Mouse (Mus musculus) left cerebral cortex, postnatal 10 days (tissue): ENCODE results near the gene Apoa1. TPM values are rescaled to one million over a fixed set of nuclear protein-coding genes. Genes with fewer than 3 reads are reported as not detected.
A peak's percentile ranks its signal among the peaks of the same experiment; 100 is the strongest.

ENCODE experiments used
- DNase-seq, 2 experiments: peaks; one replicate each; pipeline ENCODE4 v3.0.0; 2021 to 2022; ENCODE audit warnings: low spot score in 2 of 2, mixed read lengths in 1 of 2; ENCODE audit errors: extremely low spot score in 1 of 2
- intact Hi-C: fragments of 180-260 bp; cut with DNase I; formaldehyde crosslinking; loops from one replicate; pipeline ENCODE4 v1.15.1; 2025
- total RNA-seq, 2 experiments: library from RNA; stranded (reverse); gene quantifications; 2 replicates each; pipeline ENCODE4 v1.2.3; 2021

The Apoa1 gene
- under 1 TPM; 0.47 to 0.56 TPM for total RNA-seq

DNA sequence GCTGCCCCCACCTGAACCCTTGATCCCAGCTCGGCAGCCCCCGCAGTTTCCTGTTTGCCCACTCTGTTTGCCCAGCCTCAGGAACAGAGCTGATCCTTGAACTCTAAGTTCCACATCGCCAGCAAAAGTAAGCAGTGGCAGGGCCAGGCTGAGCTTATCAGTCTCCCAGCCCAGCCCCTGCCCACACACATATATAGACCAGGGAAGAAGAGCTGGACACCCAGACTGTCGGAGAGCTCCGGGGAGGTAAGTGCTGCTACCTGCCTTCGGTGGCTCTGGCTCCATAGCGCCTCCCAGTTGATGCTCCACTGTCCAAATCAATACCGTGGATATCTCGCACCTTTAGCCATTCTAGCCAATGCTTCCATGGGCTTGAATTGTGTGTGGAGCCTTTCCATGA, at the start of gene Apoa1:
Apoa1 (plus strand) TSS at position 90 of the 400 bp plus-strand sequence.
- no peak for DNase-seq
- intact Hi-C loops = no loop called here

GRCm38 (mm10) chr9:46178595-46178994, 49.8 kb upstream of the Apoa1 start:
- intact Hi-C loops = no loop called here
- DNase-seq = no peak

DNA sequence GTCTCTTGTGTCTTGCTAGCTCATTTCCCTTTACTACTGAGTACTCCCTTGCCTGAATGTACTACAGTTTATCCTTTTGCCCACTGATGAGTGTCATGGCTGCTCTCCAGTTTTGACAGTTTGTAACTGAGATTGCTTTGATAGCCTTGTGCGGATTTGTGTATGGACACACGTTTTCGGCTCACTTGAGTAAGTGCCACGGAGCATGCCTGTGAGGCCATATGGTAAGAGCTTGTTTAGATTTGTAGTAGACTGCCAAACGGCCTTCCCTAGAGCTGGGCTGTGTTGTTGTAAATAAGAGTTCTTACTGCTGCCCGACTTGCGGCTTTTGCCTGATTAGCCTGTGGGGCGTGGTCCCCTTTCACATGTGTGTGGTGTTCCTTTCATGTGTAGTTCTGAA, 47.1 kb upstream of the Apoa1 start:
- no peak for DNase-seq
- intact Hi-C loops = loop anchor here (10.0 kb wide), 1 partner anchor 86 kb away; no protein-coding TSS in a partner anchor

GRCm38 (mm10) chr9:46184542-46184941, 43.8 kb upstream of the Apoa1 start:
- DNase-seq = no peak
- intact Hi-C loops = loop anchor here (10.0 kb wide), 1 partner anchor 90 kb away; no protein-coding TSS in a partner anchor

DNA sequence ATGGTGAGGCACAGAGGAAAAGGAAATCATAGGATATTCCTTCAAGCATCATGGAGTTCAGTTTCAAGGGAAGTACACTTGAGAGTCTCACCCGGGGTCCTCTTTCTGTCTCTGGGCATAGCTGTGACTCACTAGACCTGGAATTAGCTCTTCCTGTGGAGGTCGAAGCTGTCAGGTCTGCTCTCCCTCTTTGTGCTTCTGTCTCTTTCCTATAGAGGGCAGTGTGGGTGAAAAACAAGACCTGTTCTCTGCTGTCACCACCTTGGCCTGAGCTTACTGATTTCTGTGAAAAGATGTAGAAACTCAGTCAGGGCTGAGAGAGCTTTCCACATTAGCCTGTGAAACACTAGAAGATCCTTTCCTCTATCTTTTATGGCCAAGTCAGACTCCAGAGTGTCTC, 43.2 kb upstream of the Apoa1 start:
- intact Hi-C loops = loop anchor here (10.0 kb wide), 1 partner anchor 90 kb away; no protein-coding TSS in a partner anchor
- no peak for DNase-seq

- intact Hi-C loops = loop anchor here (10.0 kb wide), 1 partner anchor 92 kb away; no protein-coding TSS in a partner anchor
- DNase-seq = no peak
These were observed 42.0 kb upstream of the Apoa1 start for GRCm38 (mm10) chr9:46186387-46186786.

- intact Hi-C loops = loop anchor here (10.0 kb wide), 1 partner anchor 94 kb away; no protein-coding TSS in a partner anchor
- DNase-seq = no peak
These were observed 40.0 kb upstream of the Apoa1 start for GRCm38 (mm10) chr9:46188370-46188769.

DNA sequence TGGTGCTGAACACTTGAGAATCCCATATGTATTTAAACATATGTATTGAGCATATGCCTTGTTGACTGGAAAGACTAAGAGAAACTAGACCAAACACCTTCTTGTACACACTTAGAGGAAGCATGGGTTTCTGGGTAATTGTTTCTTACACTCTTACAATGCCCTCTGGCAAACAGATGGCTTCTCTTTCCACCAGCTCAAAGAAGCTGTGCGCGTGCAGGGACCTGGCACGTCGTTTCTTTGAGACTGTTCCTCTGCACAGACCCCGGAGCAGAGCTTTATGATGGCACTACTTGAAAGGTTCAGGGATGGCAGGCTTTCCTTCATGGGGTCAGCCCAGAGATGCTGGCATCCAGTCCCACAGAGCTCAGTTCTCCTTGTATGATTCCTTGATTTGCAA, 39.4 kb upstream of the Apoa1 start:
- no peak for DNase-seq
- intact Hi-C loops = loop anchor here (10.0 kb wide), 1 partner anchor 94 kb away; no protein-coding TSS in a partner anchor

DNA sequence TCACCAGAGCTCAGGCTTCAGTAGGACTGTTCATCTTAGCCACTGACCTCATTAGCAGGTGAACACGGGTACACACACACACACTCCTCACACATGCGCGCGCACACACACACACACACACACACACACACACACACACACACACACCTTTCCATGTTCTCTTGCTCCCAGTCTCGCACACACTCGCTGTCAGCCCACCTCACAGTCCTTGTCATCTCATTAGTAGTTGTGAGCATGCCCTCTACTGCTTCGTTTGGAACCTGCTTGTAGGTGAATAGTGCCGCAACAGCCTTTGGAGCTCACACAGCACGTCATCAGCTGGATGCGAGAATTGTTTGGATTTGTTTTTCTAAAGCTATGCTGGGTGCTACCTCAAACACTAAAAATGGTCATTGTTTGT, 39.0 kb upstream of the Apoa1 start:
- intact Hi-C loops = loop anchor here (10.0 kb wide), 1 partner anchor 95 kb away; no protein-coding TSS in a partner anchor
- no peak for DNase-seq

GRCm38 (mm10) chr9:46191234-46191633, 37.1 kb upstream of the Apoa1 start:
- DNase-seq = no peak
- intact Hi-C loops = loop anchor here (2.0 kb wide), 1 partner anchor 186 kb away; no protein-coding TSS in a partner anchor

DNA sequence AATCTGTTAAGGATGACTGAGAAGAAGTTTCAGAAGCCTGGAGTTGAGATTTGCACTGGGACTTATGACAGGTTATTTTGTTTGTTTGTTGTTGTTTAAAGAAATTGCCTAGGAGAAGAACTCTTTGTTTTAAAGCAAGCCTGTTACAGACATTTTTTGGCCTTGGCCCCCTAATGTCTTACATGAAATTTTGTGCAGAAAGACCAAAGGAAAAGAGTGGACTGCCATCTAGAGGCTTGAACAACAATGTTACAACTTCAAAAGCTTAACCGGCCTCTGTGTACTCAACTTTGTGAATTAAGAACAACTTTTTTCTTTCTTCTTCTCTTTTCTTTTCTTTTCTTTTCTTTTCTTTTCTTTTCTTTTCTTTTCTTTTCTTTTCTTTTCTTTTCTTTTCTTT, 36.7 kb upstream of the Apoa1 start:
- intact Hi-C loops = loop anchor here (2.0 kb wide), 1 partner anchor 187 kb away; no protein-coding TSS in a partner anchor
- peak in 1 of 2 experiments; percentile 41 for DNase-seq

GRCm38 (mm10) chr9:46192642-46193041, 35.7 kb upstream of the Apoa1 start:
- DNase-seq = no peak
- intact Hi-C loops = no loop called here

- intact Hi-C loops = no loop called here
- DNase-seq = no peak
These were observed 33.6 kb upstream of the Apoa1 start for GRCm38 (mm10) chr9:46194809-46195208.

GRCm38 (mm10) chr9:46196699-46197169, 31.6 kb upstream of the Apoa1 start:
- no peak for DNase-seq
- intact Hi-C loops = no loop called here

- intact Hi-C loops = no loop called here
- no peak for DNase-seq
These were observed 29.9 kb upstream of the Apoa1 start for GRCm38 (mm10) chr9:46198461-46198860.

DNA sequence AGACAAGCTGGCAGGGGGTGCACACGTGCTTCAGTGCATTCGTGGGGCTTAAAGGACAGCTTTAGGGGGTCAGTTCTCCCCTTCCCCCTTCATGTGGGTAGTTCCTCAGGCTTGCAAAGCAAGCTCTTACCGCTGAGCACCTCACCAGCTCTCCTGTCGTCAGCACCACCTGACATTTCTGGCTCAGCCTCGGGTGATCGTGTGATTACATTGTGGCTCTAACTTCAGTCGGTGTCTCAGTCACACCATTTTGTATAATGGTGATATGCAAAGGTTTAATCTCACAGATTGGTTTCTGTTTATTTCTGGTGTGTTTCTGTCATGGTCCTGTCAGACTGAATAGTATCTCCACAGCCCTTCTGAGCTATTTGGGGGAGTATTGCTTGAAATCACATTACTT, 29.4 kb upstream of the Apoa1 start:
- no peak for DNase-seq
- intact Hi-C loops = no loop called here

DNA sequence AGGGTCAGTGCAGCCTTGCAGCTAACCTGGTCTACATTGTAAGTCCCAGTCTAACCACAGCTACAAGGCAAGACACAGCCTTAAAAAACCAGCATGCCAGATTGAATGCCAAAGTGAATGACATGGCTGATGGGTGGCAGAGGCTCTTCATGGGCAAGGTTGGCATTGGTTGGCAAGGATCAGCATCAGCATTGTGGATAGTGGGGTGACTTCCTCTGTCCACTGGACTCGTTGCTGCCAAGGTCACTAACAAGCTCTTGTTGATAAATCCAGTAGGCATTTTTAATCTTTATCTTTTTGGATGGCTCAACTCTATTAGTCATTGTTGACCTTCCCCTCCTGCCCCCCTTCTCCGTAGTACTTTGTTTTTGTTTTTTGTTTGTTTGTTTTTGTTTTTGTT, 28.8 kb upstream of the Apoa1 start:
- intact Hi-C loops = no loop called here
- DNase-seq = no peak

DNA sequence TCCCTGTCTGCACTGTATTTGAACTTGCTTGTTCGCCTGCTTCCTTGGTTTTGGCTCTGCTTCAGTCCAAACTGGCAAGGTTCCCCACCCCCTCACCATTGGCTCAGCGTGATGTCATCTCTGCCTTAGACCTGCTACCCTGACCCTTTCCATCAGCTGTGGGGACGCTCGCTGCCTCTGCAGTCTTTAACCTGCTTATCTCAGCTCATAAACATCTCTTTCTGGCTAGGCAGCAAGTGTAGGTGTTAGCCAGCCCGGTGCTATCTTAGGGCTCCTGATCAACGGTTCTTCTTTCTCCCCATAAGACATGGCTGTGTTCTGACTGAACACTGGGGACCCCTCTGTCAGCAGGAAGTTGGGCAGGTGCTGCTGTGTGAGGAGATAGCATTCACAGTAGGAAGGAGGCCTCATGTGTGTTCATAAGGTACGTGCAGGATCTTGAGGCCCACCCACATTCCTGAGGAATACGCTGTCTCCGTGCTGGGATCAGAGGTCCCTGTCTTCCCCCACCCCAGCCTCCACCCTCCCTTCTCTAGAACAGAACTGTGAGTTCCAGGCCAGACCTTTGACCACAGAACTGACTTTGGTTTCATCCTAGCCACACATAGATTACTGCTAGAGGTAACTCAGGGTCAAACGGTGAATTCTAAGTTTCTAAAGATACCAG, 21.4 kb upstream of the Apoa1 start:
- intact Hi-C loops = no loop called here
- no peak for DNase-seq

DNA sequence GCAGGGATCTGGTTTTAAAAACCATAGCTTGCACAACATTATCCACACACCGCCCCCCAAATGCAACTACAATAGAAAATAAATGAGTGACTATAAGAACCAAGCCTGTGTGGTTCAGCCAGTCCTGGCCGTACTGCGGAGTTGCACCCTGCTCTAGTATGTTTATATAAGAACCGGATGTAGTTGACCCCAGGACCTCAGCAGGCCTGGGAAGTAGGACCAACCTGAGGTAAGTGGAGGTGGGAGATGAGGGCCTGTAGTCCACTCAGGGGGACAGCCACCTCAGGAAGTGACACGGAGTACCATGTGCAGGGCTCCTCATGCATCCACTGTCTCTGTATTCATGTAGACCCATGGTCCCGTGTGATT, 20.9 kb upstream of the Apoa1 start:
- intact Hi-C loops = no loop called here
- DNase-seq = no peak

GRCm38 (mm10) chr9:46208401-46208974, 19.9 kb upstream of the Apoa1 start:
- intact Hi-C loops = no loop called here
- DNase-seq = no peak
